Mouse (Mus musculus): ENCODE measurements at regions not wholly inside any gene's neighbourhood (a gene's known extent, or its start where the extent isn't known, plus 50 kb on each side); places are given as distances from the start of the nearest gene placed in this dataset.

- no peak overlapping the region for H3K27ac ChIP-seq (ENCODE audit: insufficient read depth, low read depth, low read length)
- no peak overlapping the region for H3K4me3 ChIP-seq (ENCODE audit: insufficient read depth, low read depth, low read length)
- WGBS, result 83% methylated on average over 11 of the region's 11 CpGs
- no peaks in the 10 kb centered on the region for H3K4me1 ChIP-seq (ENCODE audit: control insufficient read depth, insufficient read depth, low read length)
- TF ChIP-seq CTCF (IDR thresholded peaks at IDR 0.05; ENCODE audit: insufficient read depth, low read depth, low read length) (no peak), POLR2A (IDR thresholded peaks at IDR 0.05; ENCODE audit: insufficient read depth, low read depth, low read length) (no peak)
Measured at GRCm38 (mm10) chr2:114812141-114812902, 157.6 kb upstream of the Dph6 start.

GRCm38 (mm10) chr2:114812903-114813290 lies 158.1 kb upstream of the Dph6 start:
- Histone ChIP-seq H3K4me3 (ENCODE audit: insufficient read depth, low read depth, low read length) (no peak overlapping the region), H3K27ac (ENCODE audit: insufficient read depth, low read depth, low read length) (no peak overlapping the region), H3K4me1 (ENCODE audit: control insufficient read depth, insufficient read depth, low read length) (no peaks in the 10 kb centered on the region)
- TF ChIP-seq CTCF (IDR thresholded peaks at IDR 0.05; ENCODE audit: insufficient read depth, low read depth, low read length) (no peak), POLR2A (IDR thresholded peaks at IDR 0.05; ENCODE audit: insufficient read depth, low read depth, low read length) (no peak)
- 81% methylated on average over 3 of the region's 3 CpGs for WGBS

GRCm38 (mm10) chr2:114822657-114823056 lies 167.9 kb upstream of the Dph6 start:
- WGBS, result 69% methylated on average over 3 of the region's 3 CpGs
- Histone ChIP-seq H3K4me3 (ENCODE audit: insufficient read depth, low read depth, low read length) (no peak overlapping the region), H3K27ac (ENCODE audit: insufficient read depth, low read depth, low read length) (no peak overlapping the region), H3K4me1 (ENCODE audit: control insufficient read depth, insufficient read depth, low read length) (no peaks in the 10 kb centered on the region)
- no peak for TF ChIP-seq POLR2A (IDR thresholded peaks at IDR 0.05; ENCODE audit: insufficient read depth, low read depth, low read length)
- no peak for TF ChIP-seq CTCF (IDR thresholded peaks at IDR 0.05; ENCODE audit: insufficient read depth, low read depth, low read length)

- Histone ChIP-seq H3K4me1 (ENCODE audit: control insufficient read depth, insufficient read depth, low read length) (no peaks in the 10 kb centered on the region), H3K4me3 (ENCODE audit: insufficient read depth, low read depth, low read length) (no peak overlapping the region), H3K27ac (ENCODE audit: insufficient read depth, low read depth, low read length) (no peak overlapping the region)
- TF ChIP-seq POLR2A (IDR thresholded peaks at IDR 0.05; ENCODE audit: insufficient read depth, low read depth, low read length) (no peak), CTCF (IDR thresholded peaks at IDR 0.05; ENCODE audit: insufficient read depth, low read depth, low read length) (no peak)
- WGBS, result 51% methylated on average over 6 of the region's 6 CpGs
Measured at GRCm38 (mm10) chr2:114828192-114828591, 173.4 kb upstream of the Dph6 start.

GRCm38 (mm10) chr2:114835694-114836093 lies 180.9 kb upstream of the Dph6 start:
- Histone ChIP-seq H3K4me1 (ENCODE audit: control insufficient read depth, insufficient read depth, low read length) (no peaks in the 10 kb centered on the region), H3K4me3 (ENCODE audit: insufficient read depth, low read depth, low read length) (no peak overlapping the region), H3K27ac (ENCODE audit: insufficient read depth, low read depth, low read length) (no peak overlapping the region)
- 66% methylated on average over 2 of the region's 2 CpGs for WGBS
- TF ChIP-seq CTCF (IDR thresholded peaks at IDR 0.05; ENCODE audit: insufficient read depth, low read depth, low read length) (no peak), POLR2A (IDR thresholded peaks at IDR 0.05; ENCODE audit: insufficient read depth, low read depth, low read length) (no peak)

- H3K4me3 ChIP-seq (ENCODE audit: insufficient read depth, low read depth, low read length), result no peak overlapping the region
- TF ChIP-seq POLR2A (IDR thresholded peaks at IDR 0.05; ENCODE audit: insufficient read depth, low read depth, low read length), result no peak
- TF ChIP-seq CTCF (IDR thresholded peaks at IDR 0.05; ENCODE audit: insufficient read depth, low read depth, low read length), result no peak
- no peaks in the 10 kb centered on the region for H3K4me1 ChIP-seq (ENCODE audit: control insufficient read depth, insufficient read depth, low read length)
- 82% methylated on average over 9 of the region's 9 CpGs for WGBS
- no peak overlapping the region for H3K27ac ChIP-seq (ENCODE audit: insufficient read depth, low read depth, low read length)
Measured at GRCm38 (mm10) chr2:114843696-114844388, 189.1 kb upstream of the Dph6 start.

GRCm38 (mm10) chr2:114844389-114844771 lies 189.6 kb upstream of the Dph6 start:
- WGBS, result 86% methylated on average over 3 of the region's 3 CpGs
- Histone ChIP-seq H3K4me3 (ENCODE audit: insufficient read depth, low read depth, low read length) (no peak overlapping the region), H3K4me1 (ENCODE audit: control insufficient read depth, insufficient read depth, low read length) (no peaks in the 10 kb centered on the region), H3K27ac (ENCODE audit: insufficient read depth, low read depth, low read length) (no peak overlapping the region)
- no peak for TF ChIP-seq POLR2A (IDR thresholded peaks at IDR 0.05; ENCODE audit: insufficient read depth, low read depth, low read length)
- TF ChIP-seq CTCF (IDR thresholded peaks at IDR 0.05; ENCODE audit: insufficient read depth, low read depth, low read length), result no peak

GRCm38 (mm10) chr2:114848439-114848838 lies 193.7 kb upstream of the Dph6 start:
- Histone ChIP-seq H3K4me1 (ENCODE audit: control insufficient read depth, insufficient read depth, low read length) (no peaks in the 10 kb centered on the region), H3K27ac (ENCODE audit: insufficient read depth, low read depth, low read length) (no peak overlapping the region), H3K4me3 (ENCODE audit: insufficient read depth, low read depth, low read length) (no peak overlapping the region)
- WGBS, result 94% methylated on average over 5 of the region's 5 CpGs
- TF ChIP-seq CTCF (IDR thresholded peaks at IDR 0.05; ENCODE audit: insufficient read depth, low read depth, low read length) (no peak), POLR2A (IDR thresholded peaks at IDR 0.05; ENCODE audit: insufficient read depth, low read depth, low read length) (no peak)

- 74% methylated on average over 2 of the region's 2 CpGs for WGBS
- H3K27ac ChIP-seq (ENCODE audit: insufficient read depth, low read depth, low read length), result no peak overlapping the region
- TF ChIP-seq POLR2A (IDR thresholded peaks at IDR 0.05; ENCODE audit: insufficient read depth, low read depth, low read length) (no peak), CTCF (IDR thresholded peaks at IDR 0.05; ENCODE audit: insufficient read depth, low read depth, low read length) (no peak)
- no peak overlapping the region for H3K4me3 ChIP-seq (ENCODE audit: insufficient read depth, low read depth, low read length)
- H3K4me1 ChIP-seq (ENCODE audit: control insufficient read depth, insufficient read depth, low read length), result no peaks in the 10 kb centered on the region
Measured at GRCm38 (mm10) chr2:114848914-114849313, 194.2 kb upstream of the Dph6 start.
